Mouse (Mus musculus): ENCODE measurements around the gene Lrrc74b. TPM values are rescaled to one million over a fixed set of nuclear protein-coding genes. Genes with fewer than 3 reads are reported as not detected.
A peak's percentile ranks its signal among the peaks of the same experiment; 100 is the strongest.
"Not testable (repeated sequence)": the region's sequence is repeated elsewhere in the genome, so short reads cannot be mapped to it uniquely, and the experiment has no call there.

Gene Lrrc74b
- polyA plus RNA-seq, 1 experiment = 0.36 TPM

DNA sequence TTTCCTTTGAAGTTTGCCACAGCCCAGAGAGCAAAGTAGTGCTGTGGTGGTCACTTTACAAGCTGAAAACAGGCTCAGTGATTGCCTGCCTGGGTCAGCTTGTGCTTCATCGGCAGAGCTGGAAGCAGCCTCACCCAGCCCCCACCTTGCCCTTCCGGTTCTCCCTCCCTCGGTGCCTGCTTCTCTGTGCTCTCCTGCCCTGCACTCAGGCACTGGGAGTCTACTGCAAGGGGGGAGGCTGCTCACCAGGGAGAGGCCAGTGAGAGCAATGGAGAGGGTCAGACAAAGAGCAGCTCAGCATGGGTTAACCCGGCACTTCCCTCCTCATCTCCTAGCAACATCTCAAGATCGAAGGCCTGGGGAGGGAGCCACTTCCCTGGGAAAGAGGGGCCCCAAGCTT lies 2.2 kb downstream of the Lrrc74b start:
- no peak for DNase-seq
- no peaks in the 10 kb centered on the region; the same call in 1 of the 2 replicates for H3K4me1 ChIP-seq (ENCODE audit: control insufficient read depth, insufficient read depth, low read length)
- H3K27me3 ChIP-seq (ENCODE audit: control insufficient read depth, insufficient read depth, low read length) = no peaks in the 10 kb centered on the region
- no peak for TF ChIP-seq CTCF (IDR thresholded peaks at IDR 0.05; ENCODE audit: borderline replicate concordance, insufficient read depth, low read depth, low read length)
- TF ChIP-seq POLR2A (IDR thresholded peaks at IDR 0.05; ENCODE audit: borderline replicate concordance, insufficient read depth, low read length) = no peak
- 9% methylated on average over 5 of the region's 5 CpGs for WGBS
- no peak overlapping the region for H3K27ac ChIP-seq (ENCODE audit: insufficient read depth, low read length)
- no peak overlapping the region for H3K4me3 ChIP-seq (replicated peaks; ENCODE audit: insufficient read depth, low read depth, low read length)

DNA sequence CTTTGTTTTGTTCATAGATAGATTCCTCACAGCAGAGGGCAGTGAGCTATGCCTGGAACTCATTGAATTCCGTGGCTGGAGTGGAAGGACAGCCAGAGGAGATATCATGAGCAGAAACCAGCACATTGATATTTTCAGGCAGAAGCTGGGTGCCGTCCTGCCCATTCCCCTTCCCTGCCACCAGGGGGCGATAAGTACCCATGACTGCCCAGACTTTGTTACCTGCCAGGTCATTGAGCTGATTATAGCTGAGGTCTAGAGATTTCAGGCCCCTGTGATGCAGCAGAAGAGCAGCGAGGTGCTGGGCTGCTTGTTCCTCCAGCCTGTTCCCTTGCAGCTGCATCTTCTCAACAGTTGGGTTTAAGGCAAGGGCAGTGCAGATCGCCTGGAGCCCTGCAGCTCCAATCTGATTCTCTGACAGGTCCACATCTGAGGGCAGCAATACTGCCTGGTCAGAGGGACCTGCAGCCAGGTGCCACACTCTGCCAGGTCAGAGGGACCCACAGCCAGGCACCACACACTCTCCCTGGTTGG lies 3.0 kb downstream of the Lrrc74b start:
- Histone ChIP-seq H3K4me3 (replicated peaks; ENCODE audit: insufficient read depth, low read depth, low read length) (no peak overlapping the region), H3K27ac (ENCODE audit: insufficient read depth, low read length) (no peak overlapping the region), H3K4me1 (ENCODE audit: control insufficient read depth, insufficient read depth, low read length) (no peaks in the 10 kb centered on the region; the same call in 1 of the 2 replicates), H3K27me3 (ENCODE audit: control insufficient read depth, insufficient read depth, low read length) (no peaks in the 10 kb centered on the region)
- peak; percentile 71 to 80 for DNase-seq
- WGBS = 9% methylated on average over 5 of the region's 5 CpGs
- TF ChIP-seq CTCF (IDR thresholded peaks at IDR 0.05; ENCODE audit: borderline replicate concordance, insufficient read depth, low read depth, low read length) (peak; percentile 99), POLR2A (IDR thresholded peaks at IDR 0.05; ENCODE audit: borderline replicate concordance, insufficient read depth, low read length) (no peak)

DNA sequence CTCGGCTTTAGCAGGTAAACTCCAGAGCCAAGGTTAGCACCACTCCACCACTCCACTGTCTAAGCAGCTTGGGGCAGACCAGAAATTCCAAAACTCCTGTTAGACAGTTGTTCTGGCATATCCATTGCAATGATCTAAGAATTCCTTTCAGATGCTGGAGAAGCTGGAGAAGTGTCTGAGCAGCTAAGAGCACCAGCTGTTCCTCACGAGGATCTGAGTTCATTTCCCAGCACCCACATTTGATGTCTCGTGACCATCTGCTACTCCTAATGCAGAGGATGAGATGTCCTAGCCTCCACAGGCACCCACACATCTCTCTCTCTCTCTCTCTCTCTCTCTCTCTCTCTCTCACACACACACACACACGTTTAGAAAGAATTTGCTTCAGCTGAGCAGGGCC lies 4.1 kb downstream of the Lrrc74b start:
- no peak for DNase-seq
- no peaks in the 10 kb centered on the region for H3K27me3 ChIP-seq (ENCODE audit: control insufficient read depth, insufficient read depth, low read length)
- no peaks in the 10 kb centered on the region; the same call in 1 of the 2 replicates for H3K4me1 ChIP-seq (ENCODE audit: control insufficient read depth, insufficient read depth, low read length)
- WGBS = 52% methylated on average over 4 of the region's 4 CpGs
- TF ChIP-seq POLR2A (IDR thresholded peaks at IDR 0.05; ENCODE audit: borderline replicate concordance, insufficient read depth, low read length) (no peak), CTCF (IDR thresholded peaks at IDR 0.05; ENCODE audit: borderline replicate concordance, insufficient read depth, low read depth, low read length) (no peak)
- H3K27ac ChIP-seq (ENCODE audit: insufficient read depth, low read length) = no peak overlapping the region
- H3K4me3 ChIP-seq (replicated peaks; ENCODE audit: insufficient read depth, low read depth, low read length) = no peak overlapping the region

DNA sequence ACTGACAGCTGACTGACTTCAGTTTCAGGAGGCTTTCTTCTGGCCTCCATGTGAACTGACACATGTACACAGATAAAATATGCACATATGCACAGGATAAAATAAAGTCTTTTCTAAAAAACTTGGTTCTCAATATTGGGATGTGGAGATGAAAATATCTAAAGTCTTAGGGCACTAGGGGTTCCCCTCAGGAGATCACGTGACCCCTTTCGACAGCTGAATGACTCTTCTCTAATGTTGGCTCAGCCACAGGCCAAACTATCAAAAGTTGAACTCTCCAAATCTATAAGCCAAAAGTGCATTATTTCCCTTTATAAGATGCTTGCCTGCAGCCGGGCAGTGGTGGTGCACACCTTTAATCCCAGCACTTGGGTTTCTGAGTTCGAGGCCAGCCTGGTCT lies 4.9 kb downstream of the Lrrc74b start:
- WGBS = 76% methylated on average over 4 of the region's 4 CpGs
- H3K27ac ChIP-seq (ENCODE audit: insufficient read depth, low read length) = no peak overlapping the region
- no peaks in the 10 kb centered on the region for H3K27me3 ChIP-seq (ENCODE audit: control insufficient read depth, insufficient read depth, low read length)
- no peak overlapping the region for H3K4me3 ChIP-seq (replicated peaks; ENCODE audit: insufficient read depth, low read depth, low read length)
- H3K4me1 ChIP-seq (ENCODE audit: control insufficient read depth, insufficient read depth, low read length) = no peaks in the 10 kb centered on the region
- TF ChIP-seq POLR2A (IDR thresholded peaks at IDR 0.05; ENCODE audit: borderline replicate concordance, insufficient read depth, low read length) = no peak
- no peak for TF ChIP-seq CTCF (IDR thresholded peaks at IDR 0.05; ENCODE audit: borderline replicate concordance, insufficient read depth, low read depth, low read length)
- no peak for DNase-seq

DNA sequence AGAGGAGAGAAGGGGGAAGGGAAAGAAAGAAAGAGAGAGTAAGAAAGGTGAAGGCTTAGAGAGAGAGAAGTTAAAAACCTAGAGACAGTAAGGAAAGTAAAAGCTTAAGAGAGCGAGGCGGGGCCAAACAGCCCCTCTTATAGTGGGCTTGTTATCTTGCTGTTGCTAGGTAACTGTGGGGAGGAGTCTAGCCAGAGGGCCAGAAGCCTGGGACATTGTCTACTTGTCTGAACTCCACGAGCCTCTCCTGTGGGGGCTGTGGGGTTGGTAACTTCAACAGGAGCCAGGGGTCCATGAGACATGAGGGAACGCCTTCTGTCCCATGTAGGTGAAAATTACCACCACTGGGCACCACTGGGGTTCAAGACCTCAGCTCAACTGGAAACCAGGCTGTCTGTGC lies 6.3 kb downstream of the Lrrc74b start:
- H3K27ac ChIP-seq (ENCODE audit: insufficient read depth, low read length); H3K4me1 ChIP-seq (ENCODE audit: control insufficient read depth, insufficient read depth, low read length); DNase-seq; H3K27me3 ChIP-seq (ENCODE audit: control insufficient read depth, insufficient read depth, low read length); H3K4me3 ChIP-seq (replicated peaks; ENCODE audit: insufficient read depth, low read depth, low read length): not testable (repeated sequence)
- WGBS = 44% methylated on average over 4 of the region's 4 CpGs

DNA sequence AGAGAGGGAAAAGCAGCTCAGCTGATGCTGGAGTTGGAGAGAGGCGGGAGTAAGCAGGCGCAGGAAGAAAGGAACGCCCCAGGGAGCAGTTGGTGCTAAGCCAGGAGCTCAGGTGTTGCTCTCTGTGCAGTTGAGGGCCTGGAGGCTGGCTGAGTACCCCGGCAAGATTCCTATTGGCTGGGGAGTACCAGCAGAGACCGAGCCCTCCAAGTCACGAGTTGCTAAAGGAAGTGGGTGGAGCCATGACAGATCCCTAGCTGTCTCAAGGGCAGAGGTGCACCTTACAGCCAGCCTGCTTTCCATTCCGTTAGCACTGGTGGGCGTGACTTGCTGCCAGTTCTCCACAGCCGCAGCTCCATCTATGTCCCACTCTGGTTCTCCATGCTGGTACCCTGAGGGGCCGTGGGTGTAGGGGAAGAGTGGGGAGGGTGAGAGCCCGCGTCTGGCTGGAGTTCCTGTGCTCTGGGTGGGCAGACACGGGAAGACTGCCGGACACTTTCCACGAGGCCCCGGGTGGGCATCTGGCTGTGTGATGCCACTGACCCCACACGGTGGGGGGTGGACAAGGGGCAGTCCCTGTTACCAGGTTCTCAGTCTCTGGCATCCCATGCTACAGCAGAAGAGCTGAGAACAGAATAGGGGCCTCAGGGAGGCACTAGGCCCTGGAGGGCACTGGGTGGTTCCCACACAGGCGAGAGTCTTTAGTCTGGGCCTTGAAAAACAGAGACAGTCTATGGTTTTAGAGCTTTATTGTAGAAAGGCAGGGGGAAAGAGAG lies 6.9 kb downstream of the Lrrc74b start:
- H3K4me1 ChIP-seq (ENCODE audit: control insufficient read depth, insufficient read depth, low read length) = no peaks in the 10 kb centered on the region
- H3K27ac ChIP-seq (ENCODE audit: insufficient read depth, low read length) = no peak overlapping the region
- WGBS = 4% methylated on average over 18 of the region's 18 CpGs
- TF ChIP-seq POLR2A (IDR thresholded peaks at IDR 0.05; ENCODE audit: borderline replicate concordance, insufficient read depth, low read length) = no peak
- no peak for TF ChIP-seq CTCF (IDR thresholded peaks at IDR 0.05; ENCODE audit: borderline replicate concordance, insufficient read depth, low read depth, low read length)
- no peak overlapping the region for H3K4me3 ChIP-seq (replicated peaks; ENCODE audit: insufficient read depth, low read depth, low read length)
- no peak for DNase-seq
- H3K27me3 ChIP-seq (ENCODE audit: control insufficient read depth, insufficient read depth, low read length) = no peaks in the 10 kb centered on the region

DNA sequence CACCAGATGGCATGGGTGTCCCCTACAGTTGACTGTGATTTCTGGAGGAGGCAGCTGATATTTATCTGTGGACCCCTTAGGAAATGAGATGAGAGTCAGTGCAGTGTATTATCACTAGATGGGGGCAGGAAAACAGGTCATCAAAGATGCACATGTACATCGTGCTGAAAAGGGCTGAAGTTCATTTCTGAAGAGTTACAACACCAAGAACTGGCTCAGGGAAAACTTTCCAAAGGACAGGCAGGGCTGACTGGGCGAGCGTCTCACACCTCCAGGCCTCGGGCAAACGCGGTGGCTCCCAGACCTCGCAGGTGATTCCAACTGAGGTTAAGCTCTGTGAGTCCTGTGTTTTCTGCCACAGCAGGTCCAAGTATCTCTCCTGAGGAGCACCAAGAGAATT lies 8.2 kb downstream of the Lrrc74b start:
- no peak overlapping the region for H3K27ac ChIP-seq (ENCODE audit: insufficient read depth, low read length)
- H3K4me3 ChIP-seq (replicated peaks; ENCODE audit: insufficient read depth, low read depth, low read length) = no peak overlapping the region
- H3K27me3 ChIP-seq (ENCODE audit: control insufficient read depth, insufficient read depth, low read length) = no peaks in the 10 kb centered on the region
- 89% methylated on average over 7 of the region's 7 CpGs for WGBS
- DNase-seq = no peak
- TF ChIP-seq POLR2A (IDR thresholded peaks at IDR 0.05; ENCODE audit: borderline replicate concordance, insufficient read depth, low read length) (no peak), CTCF (IDR thresholded peaks at IDR 0.05; ENCODE audit: borderline replicate concordance, insufficient read depth, low read depth, low read length) (no peak)
- H3K4me1 ChIP-seq (ENCODE audit: control insufficient read depth, insufficient read depth, low read length) = no peaks in the 10 kb centered on the region

DNA sequence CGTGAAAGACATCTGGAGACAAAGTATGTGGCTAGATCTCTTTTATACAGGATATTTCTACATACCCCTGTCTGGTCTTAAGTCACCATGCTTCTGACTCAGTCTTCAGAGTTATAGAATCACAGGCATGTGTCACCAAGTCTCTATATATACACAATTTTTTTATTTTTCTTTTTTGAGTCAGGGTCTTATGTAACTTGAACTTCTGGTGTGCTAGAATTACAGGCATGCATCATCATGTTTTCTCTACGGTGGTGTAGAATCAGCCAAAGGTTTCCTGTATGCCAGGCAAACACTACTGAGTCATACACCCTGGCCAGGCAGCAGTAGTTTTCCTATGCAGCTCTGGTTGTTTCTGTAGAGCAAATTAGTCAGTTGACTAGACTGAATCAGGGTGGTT lies 18.4 kb downstream of the Lrrc74b start:
- H3K27me3 ChIP-seq (ENCODE audit: control insufficient read depth, insufficient read depth, low read length) = no peaks in the 10 kb centered on the region
- no peaks in the 10 kb centered on the region for H3K4me1 ChIP-seq (ENCODE audit: control insufficient read depth, insufficient read depth, low read length)
- no peak overlapping the region for H3K27ac ChIP-seq (ENCODE audit: insufficient read depth, low read length)
- WGBS = 68% methylated on average over 2 of the region's 2 CpGs
- H3K4me3 ChIP-seq (replicated peaks; ENCODE audit: insufficient read depth, low read depth, low read length) = no peak overlapping the region
- no peak for DNase-seq
- TF ChIP-seq POLR2A (IDR thresholded peaks at IDR 0.05; ENCODE audit: borderline replicate concordance, insufficient read depth, low read length) (no peak), CTCF (IDR thresholded peaks at IDR 0.05; ENCODE audit: borderline replicate concordance, insufficient read depth, low read depth, low read length) (no peak)

Data from cerebellum, adult 2 months (tissue).